Mouse (Mus musculus) kidney, postnatal 4 days (tissue): ENCODE data around the gene Il20ra.
"Not testable (repeated sequence)": the region's sequence is repeated elsewhere in the genome, so short reads cannot be mapped to it uniquely, and the experiment has no call there.

Source experiments
- DNase-seq, 2 experiments: peaks; one replicate each; pipeline ENCODE4 v3.0.0; 2021; ENCODE audit warnings: mixed read lengths in 2 of 2

Il20ra gene

GRCm38 (mm10) chr10:19712421-19712836, at the start of gene Il20ra:
TSS of gene Il20ra (plus strand) at chr10:19712570.
- DNase-seq, result peak; percentile 73 to 75

DNA sequence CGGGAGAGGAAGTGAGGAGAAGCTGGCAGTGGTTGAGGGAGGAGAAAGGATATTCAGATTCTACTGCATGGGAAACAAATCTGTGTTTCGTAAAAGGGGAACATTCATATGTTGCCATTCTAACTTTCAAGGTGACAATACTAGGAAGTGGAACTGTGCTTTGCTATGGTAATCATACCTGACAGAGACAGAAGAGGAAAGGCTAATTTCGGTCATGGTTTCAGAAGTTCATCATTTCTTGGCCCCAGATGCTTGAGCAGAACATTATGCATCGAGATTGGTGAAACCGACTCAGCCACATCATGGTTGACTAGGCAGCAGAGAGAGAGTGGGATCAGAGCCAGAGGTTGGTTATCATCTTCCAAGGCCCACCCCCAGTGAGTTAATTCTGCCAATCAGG, 43.4 kb upstream of the Il20ra start:
- no peak for DNase-seq

GRCm38 (mm10) chr10:19672015-19672414, 40.4 kb upstream of the Il20ra start:
- DNase-seq, result no peak

GRCm38 (mm10) chr10:19673146-19673545, 39.2 kb upstream of the Il20ra start:
- DNase-seq, result no peak

DNA sequence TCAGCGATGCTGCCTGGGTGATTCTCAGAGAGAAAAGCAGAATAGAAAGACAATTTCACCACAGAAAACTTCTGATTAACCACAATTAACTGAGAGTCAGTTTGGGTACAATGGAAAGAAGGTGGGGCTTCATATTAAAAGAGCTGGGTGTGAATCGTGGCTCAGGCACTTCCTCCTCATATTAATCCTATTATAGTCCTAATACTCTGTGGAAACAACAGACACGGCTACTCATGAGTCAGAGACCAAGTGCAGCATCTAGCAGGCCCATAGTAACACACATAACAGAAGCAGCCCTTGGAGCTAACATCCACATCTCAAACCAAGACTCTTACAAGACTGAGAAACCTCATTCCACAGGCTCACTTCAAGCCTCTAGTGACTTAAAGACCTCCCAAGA, 24.7 kb upstream of the Il20ra start:
- DNase-seq, result no peak

DNA sequence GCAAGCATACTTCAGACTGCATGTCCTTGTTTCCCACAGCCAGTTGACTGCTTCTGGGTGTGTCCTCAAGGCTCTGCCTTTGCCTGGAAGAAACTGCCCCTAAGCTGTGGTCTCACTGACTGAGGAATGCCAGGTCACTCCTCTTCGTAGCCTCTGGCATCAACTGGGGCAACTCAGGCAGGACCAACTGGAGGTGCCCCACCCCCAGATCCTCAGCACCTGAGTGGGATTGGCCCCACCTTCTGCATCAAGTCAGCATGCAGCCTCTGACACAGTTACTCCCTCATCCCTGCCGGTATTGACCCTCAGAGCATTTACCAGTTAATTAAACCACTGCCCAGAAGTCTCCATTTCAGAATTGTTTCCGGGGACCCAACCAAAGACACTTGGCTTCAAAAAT, 21.1 kb upstream of the Il20ra start:
- DNase-seq, result no peak

DNA sequence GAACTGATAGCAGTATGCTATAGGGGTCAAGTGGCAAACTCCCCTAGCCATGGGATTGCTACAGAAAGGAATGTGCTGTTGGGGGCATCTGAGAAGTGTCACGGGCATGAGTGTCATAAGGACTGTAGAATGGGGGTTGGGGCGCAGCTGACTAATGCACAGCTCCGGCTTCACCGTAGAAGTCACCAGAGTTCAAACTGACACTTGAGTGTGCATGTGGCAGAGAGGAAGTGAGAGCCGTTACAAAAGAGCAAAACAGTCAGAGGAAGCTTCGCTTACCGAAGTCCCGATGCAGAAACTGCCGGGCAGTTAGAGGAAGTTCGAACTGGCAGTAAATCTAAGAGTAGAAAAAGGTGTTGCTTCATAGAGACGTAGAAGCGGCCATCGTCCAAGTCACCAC, 20.6 kb upstream of the Il20ra start:
- peak in 1 of 2 experiments; percentile 17 for DNase-seq

DNA sequence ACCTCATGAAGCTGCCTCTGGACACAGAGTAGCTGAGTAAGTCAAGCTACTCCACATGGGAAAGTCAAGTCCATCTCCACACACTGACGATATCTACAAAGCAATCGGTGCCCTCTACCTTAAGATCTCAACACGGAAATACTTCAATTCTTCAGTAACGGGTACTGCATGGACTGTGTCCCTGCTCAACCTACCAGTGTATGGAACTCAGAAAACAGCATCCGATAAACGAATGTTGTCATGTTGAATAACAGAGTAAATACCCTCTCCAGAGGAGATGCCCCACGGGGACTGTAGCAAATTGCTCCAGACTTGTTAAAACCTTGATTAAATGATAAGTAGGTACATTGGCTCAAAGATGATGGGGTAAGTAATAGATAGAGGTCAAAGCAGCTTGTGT, 20.0 kb upstream of the Il20ra start:
- no peak for DNase-seq

- DNase-seq, result peak; percentile 42 to 57
These were observed 19.4 kb upstream of the Il20ra start for GRCm38 (mm10) chr10:19692988-19693387.

DNA sequence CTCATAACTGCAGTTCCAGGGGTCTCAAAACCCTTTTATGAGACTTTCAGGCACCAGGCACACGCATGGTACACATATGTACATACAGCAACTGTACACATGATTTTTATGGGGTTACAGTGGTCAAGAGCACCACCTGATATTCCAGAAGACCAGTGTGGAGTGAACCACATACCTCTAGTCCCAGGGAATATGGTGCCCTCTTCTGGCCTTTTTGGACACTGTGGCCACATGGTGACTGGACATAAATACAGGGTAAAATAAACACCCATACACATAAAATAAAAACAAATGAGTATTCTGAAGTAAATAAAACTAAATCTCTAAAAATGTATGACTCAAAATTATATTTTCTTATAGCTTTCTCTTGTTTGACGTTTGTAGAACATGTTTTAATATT, 18.7 kb upstream of the Il20ra start:
- peak; percentile 30 to 49 for DNase-seq

DNA sequence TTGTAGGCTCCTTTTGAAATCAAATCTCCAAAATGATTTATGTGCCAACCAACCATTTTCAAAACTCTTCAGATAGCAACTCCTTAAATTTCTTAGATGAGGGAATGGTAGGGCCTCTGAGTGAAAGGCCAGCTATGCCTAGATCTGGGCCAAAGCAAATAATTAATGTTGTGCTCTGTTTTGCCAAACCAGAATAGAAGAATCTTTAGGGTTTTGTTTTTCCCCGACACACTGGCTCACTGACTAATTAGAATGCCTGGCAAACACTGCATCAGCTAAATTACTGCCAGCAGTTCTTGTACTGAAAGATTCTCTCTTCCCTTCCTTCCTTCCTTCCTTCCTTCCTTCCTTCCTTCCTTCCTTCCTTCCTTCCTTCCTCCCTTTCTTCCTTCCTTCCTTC, 13.0 kb upstream of the Il20ra start:
- DNase-seq, result no peak

DNA sequence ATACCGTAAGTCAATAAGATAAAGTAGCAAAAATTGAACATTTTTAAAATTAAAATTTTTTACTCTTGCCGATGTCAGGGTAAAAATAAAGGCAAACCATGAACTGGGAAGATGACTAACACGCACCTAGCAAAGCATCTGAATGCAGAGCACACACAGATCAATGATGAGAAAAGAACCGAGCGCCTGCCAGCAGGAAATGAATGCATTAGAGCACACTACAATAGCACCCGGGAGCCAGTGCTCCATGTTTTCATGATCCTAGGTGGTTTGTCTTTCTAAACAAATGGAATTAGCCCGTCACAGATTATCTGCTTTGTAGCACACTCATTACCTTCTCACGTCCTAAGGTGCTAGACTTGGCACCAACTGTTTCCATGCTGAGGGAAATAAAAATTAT, 7.9 kb upstream of the Il20ra start:
- no peak for DNase-seq

DNA sequence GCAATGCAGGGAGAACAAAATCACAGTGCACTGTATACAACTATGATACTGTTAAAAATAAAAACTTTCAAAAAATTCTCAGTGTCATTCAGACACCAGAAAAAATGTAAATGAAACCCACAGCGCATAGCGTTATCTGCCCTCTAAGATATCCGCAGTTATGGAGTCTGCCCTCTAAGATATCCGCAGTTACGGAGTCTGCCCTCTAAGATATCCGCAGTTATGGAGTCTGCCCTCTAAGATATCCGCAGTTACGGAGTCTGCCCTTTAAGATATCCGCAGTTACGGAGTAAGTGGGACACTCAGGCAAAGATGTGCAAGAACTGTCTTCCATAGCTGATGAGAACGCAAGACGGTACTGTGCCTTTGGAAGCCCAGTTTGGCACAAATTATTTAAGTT, 4.6 kb upstream of the Il20ra start:
- no peak for DNase-seq

DNA sequence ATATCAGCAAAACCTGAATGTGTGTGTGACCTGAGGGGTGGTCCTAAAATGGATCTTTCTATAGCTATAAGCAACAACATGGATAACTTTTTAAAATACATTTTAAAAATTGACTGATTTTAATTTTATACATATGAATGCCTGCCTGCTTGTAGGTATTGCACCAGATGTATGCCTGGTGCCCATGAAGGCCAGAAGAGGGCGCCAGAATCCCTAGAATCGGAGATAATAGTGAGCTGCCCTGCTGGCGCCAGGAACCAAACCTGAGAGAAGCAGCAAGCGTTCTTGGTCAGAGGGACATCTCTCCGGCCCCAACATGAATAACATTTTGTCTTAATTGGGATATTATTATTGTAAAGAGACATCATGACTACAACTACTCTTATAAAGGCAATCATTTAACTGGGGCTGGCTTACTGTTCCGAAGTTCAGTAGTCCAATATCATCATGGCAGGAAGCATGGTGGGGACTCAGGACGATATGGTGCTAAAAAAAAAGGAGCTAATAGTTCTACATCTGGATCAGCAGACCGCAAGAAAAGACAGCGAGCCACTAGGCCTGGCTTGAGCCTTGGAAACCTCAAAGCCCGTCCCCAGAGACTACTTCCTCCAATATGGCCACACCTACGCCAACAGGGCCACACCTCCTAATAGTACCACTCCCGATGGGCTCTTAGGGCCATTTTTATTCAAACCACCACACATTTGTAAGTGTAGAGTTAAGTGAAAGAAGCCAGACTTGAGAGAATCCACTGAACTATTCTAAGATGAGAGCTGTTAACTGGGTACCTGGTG, 3.9 kb upstream of the Il20ra start:
- DNase-seq, result peak; percentile 49 to 57

DNA sequence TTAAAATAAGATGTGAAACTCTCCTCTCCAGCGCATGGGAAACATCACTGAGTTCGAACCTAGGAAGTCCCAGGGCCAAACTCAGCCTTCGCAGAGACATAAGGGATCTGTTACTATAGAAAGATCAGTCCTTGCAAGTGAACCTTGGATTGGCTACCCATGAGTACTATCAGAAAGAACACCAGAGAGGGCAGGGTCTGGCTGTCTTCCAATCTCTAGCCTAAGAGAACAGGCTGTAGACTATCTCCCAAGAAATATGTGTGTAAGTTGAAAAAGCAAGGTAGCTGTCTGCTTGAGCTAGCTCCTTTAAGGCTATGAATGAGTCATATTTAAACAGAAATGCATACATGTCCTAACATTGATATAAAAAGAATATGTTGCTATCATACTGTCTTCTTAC, 1.4 kb upstream of the Il20ra start:
- DNase-seq, result no peak

DNA sequence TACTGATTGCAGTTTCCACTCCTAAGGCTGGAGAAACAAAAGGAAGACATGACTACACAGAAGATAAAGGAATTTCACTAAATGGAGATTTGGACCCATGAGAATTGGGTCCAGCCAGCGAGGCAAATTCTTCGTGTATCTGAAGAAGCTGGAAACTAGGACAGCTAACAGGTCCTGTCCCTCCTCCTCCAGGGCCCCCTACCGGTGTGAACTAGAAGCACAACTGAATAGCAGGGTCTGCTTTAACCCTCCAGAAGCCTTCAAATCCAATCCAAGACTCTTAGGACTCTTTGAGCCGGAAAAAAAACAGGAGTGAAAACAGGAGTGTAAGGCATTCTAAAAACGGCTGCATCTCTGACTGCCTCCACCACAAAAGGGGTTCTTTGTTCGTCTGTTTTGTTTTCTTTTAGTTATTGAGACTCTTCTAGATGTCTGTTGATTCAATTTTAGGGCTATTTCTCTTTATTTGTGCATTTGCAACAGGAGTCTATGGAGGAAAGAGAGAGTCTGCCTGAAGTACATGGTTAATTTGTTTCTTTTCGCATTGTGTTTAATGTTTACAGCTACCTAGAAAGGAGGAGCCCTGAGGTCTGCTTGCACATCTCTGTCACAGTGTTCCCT, 709 bp upstream of the Il20ra start:
- DNase-seq, result peak; percentile 14 to 27

DNA sequence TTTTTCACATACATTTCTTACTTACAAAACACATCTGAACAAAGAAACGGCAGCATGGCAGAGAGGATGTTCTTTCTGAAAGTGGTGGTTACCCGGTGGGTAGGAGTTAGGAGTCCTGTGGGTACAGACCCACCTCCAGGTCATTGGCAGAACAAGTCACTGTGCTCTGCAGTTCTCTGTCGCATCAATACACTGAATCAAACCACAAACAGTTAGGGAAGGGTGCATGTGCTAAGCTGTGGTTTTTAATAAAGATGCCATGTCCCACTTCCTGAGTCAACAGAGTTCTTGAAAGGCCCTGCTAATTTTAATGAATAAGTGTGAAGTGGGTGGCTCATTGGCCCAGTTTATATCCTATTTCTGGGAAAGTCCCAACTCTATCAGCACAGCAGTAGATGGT, 6.3 kb downstream of the Il20ra start:
- no peak for DNase-seq

DNA sequence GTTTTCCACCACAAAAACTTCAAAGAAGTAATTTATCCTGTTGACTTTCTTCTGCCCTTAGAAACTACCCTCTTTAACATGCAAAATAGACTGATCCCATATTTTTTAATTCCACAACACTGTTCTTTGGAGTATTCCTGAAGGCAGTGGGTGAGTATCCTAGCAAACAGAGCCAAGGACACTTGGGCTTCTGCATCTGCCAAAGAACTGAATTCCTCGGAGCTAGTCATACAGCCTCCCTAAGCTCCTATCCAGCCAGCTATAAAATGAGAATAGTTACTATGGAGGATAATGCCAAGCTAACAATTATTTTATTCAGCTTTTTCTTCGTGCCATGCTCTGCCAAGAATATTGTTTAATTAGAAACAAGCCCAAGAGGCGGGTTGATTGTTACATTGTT, 9.9 kb downstream of the Il20ra start:
- no peak for DNase-seq

DNA sequence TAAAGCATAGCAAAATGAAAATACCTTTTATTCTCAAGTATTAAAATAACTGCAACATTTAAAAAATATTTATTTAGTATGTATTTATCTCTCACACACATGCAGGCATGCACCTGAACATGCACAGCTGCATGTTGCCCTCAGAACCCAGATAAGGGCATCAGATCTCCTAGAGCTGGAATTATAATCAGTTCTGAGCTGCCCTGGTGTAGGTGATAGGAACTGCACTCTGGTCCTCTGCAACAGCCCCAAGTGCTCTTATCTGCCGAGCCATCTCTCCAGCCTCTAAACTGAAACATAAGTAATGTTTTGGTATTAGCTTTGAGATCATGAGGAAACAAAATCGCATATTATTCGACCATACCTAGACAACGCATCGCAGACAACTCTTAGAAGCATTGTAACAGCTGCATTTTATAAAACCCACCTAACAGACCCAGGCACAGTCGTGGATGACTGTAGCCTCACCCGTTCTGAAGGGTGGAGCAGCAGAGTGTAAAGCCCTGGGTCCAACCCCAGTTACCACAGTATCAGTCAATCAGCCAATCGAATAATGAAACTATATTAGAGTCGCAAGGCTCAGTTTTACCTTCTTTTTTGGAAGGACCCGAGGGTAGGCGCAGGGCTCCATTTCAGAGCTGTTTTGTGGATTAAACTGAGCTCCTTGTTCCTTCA, 11.9 kb downstream of the Il20ra start:
- DNase-seq, result no peak

- DNase-seq, result not testable (repeated sequence)
These were observed 26.1 kb downstream of the Il20ra start for GRCm38 (mm10) chr10:19738442-19738841.

GRCm38 (mm10) chr10:19745662-19746061, 33.3 kb downstream of the Il20ra start:
- no peak for DNase-seq

DNA sequence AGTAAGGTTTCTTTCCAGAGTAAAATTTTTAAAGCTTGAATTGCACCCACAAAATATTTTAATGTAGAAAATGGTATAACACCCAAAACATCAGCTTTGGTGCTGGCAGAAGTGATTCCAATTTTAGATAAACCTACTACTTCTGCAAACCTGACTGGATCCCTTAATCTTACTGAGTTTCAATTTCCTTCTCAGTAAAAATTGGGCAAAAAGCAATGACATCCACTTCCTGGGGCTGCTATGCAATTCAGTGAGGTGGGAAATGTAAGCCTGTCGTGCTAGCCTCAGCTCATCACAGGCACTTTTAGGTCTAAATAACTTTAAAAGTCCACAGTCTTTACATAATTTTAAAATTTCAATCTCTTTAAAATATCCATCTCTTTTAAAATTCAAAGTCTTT, 33.8 kb downstream of the Il20ra start:
- DNase-seq, result no peak

- DNase-seq, result no peak
These were observed 35.3 kb downstream of the Il20ra start for GRCm38 (mm10) chr10:19747661-19748060.

GRCm38 (mm10) chr10:19765459-19765858, 53.1 kb downstream of the Il20ra start:
- no peak for DNase-seq
